Mouse (Mus musculus): ENCODE data around the gene Plcd1. TPM values are rescaled to one million over a fixed set of nuclear protein-coding genes. Genes with fewer than 3 reads are reported as not detected.
A peak's percentile ranks its signal among the peaks of the same experiment; 100 is the strongest.

The Plcd1 gene
- total RNA-seq, 4 experiments from 2014 or later, result 15.3 to 20.1 (median 17.5) TPM

DNA sequence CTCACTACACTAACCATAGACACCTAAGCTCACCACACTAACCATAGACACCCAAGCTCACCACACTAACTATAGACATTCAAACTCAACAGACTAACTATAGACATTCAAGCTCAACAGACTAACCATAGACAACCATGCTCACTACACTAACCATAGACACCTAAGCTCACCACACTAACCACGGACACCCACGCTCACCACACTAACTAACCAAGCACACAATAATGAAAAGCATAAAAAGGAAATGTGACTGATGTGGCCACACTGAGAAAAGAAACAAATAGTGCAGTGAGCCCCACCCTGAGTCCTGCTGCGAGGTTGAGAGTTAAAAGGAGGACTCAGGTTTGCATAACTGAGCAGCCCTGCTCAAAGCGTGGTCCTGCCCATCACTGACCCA is 38.0 kb downstream of the Plcd1 start:
- DNase-seq (ENCODE audit: low spot score), result no peak

DNA sequence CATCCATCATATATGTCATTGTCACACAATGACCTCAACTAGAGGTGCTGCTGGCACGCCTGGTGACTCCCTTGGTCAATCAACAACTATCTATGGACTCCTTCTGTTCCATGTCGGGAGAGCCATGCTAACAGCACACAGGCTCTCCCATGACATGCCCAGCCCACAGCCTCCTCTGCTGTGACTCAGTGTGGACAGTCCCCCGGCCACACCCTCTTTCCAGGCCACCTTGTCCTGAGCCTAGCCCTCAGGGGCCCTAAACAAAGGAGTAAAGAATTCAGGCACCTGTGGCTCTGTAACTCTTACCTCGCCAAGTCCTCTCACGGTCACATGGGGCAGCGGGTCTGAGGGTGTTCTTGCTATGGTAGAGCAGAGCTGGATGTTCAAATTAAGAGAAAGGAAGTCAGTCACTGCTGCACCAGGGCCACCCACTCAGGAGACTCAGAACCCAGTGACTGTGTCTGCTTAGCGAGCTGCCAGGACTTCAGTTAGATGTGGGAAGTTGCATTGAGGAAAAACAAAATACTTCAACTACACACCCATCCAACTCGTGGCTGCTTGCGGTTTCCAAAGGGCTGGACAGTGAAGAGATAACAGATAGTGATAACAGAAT is 39.2 kb downstream of the Plcd1 start:
- DNase-seq (ENCODE audit: low spot score), result no peak

- DNase-seq (ENCODE audit: low spot score), result no peak
Observed at GRCm38 (mm10) chr9:119052154-119052944, 41.0 kb downstream of the Plcd1 start, which contains the start of gene Vill. Gene Vill (plus strand): TSS chr9:119052778.

DNA sequence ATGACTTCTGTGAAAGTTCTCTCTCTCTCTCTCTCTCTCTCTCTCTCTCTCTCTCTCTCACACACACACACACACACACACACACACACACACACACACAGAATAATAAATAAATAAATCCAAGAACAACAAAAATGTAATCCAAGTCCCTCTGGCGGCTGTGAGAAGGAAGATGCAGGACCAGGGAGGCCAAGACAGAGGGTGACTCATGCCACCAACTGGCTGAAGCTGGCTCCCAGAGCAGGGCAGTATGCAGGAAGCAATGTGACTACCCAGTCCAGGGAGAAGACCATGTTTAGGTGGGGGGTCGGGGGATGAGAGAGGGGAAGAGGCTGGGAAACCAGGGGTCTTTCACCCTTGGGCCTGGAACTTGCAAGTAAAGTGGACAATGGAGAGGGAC is 42.1 kb downstream of the Plcd1 start:
- DNase-seq (ENCODE audit: low spot score), result no peak

GRCm38 (mm10) chr9:119048182-119048903 is 45.0 kb downstream of the Plcd1 start:
- no peak for DNase-seq (ENCODE audit: low spot score)

DNA sequence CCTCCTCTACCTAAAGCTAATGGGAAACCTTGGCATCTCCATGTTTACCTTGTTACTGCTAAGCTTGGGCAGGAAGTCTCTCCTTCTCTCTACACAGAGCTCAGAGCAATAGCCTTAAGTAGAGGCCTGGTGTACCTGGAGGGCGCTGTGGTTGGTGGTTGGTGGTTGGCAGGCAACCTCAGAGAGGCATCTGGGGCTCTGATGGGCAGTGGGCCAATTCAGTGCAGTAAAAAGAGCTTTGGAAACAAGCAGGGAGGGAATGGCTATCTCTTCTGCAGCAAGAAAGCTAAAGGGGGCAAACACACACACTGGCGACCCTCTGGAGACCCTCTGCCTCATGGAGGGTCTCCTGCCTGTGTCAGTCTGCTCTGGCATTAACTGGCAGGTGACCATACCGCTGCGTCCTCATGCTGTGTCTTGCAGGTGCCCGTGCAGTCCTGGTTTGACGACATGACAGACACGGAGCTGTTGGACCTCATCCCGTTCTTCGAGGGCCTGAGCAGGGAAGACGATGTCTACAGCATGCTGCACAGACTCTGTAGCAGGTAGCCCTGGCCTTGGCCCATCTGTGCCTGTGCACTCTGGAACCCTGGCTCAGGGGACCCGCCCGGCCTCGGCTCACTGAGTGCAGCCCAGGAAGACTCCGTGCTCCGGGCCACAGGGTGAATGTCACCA is 53.1 kb downstream of the Plcd1 start:
- no peak for DNase-seq (ENCODE audit: low spot score)

DNA sequence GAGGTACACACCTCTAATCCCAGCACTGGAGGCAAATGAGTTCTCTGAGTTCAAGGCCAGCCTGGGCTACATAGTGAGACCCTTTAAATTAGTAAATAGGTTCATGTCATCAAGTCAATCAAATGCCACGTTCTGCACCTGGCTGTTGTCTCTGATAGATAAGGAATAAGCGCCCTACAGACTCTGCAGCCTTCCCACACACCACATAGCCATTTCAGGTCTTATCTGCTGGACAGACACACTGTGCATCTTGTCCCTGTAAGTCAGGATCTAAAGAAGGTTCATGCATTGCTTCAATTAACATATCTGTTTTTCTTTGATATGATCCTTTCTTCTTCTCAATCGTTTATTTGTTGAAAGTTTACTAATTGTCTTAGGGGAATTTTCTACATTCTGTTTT is 54.7 kb downstream of the Plcd1 start:
- DNase-seq (ENCODE audit: low spot score), result no peak

DNA sequence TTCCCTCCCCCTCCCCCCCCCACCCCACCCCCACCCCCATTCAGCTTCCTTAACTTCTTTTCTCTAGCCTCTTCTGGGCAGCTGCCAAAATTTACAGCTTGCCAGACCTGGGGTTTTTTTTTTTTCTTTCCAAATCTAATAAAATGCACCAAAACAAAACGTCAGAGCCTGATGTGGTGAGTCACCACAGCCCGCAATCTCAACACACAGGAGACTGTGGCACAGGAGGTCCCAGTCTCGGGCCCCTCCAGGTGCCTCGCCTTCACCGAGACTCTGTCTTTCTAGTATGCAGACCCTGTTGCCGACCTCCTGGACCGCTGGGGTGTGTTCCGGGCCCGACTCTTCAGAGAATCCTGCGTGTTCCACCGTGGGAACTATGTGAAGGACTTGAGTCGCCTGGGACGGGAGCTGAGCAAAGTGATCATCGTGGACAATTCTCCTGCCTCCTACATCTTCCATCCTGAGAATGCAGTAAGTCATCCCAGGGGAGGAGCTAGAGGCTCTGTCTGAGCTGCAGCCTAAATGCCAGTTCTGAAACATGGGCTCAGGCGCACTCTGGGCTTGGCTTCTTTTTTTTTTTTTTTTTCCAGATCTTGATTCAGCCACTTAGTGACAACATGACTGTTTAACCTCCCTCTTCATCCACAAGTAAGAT is 56.1 kb downstream of the Plcd1 start:
- no peak for DNase-seq (ENCODE audit: low spot score)

- peak; percentile 89 for DNase-seq (ENCODE audit: low spot score)
Observed at GRCm38 (mm10) chr9:119035836-119036235, 57.5 kb downstream of the Plcd1 start.

DNA sequence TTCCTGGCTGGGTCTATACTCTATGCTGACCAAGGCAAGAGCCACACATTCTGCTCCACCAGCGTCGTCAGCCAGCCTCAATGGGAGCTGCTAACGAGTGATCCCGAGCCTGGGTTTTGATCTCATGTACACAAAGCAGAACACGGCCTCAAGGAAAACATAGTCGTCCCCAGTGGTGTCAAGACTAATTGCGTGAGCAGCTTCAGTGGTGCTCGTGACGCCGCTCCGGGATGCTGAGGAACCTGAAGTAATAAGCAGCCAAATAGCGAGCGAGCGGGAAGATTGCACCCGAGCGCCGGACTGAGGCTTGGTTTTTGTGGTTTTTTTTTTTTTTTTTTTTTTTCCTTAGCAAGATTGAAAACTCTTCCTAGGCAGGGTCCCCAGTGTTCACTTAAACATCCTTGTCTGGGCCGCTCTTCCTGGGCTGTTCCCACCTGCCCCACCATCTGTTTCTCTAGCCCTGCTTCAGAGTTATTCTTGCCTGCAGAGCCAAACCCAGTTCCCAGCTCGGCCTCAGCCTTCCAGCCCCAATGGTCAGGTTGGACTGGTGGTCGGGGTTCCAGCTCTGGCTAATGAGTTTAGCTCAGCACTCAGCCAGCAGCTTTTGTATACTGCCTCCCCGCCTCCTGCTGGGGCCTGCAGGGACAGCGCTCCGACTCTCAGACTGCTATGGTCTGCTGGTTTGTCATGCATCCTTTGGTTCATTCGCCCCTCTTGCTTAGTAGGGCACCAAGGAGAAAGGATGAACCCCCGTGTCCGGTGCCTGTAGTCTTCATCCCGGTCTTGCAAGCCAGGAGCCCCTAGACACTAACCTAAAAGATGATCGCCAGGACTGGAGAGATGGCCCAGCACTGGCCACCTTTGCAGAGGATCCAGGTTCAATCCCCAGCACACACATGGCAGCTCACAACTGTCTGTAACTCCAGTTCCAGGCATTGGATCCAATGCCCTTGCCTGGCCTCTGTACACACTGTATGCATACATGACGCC is 58.3 kb downstream of the Plcd1 start:
- no peak for DNase-seq (ENCODE audit: low spot score)

DNA sequence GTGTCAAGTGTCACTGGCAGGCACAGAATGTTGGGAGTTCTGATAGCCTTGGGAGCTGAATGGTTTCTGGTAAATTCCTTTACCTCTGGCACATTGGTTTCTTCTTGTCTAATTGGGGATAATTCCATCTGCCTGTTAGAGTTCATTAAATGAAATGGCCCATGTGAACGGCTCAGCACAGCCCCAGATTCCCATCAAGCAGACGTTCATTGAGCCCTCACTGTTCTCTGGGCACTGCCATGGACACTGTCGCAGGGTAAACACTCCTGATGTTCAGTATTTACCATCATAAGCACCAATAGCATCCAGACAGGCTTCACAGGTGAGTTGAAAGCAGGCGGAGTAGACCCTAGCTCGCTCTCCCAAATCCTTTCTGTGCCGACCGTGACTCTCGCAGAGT is 59.2 kb downstream of the Plcd1 start:
- no peak for DNase-seq (ENCODE audit: low spot score)

DNA sequence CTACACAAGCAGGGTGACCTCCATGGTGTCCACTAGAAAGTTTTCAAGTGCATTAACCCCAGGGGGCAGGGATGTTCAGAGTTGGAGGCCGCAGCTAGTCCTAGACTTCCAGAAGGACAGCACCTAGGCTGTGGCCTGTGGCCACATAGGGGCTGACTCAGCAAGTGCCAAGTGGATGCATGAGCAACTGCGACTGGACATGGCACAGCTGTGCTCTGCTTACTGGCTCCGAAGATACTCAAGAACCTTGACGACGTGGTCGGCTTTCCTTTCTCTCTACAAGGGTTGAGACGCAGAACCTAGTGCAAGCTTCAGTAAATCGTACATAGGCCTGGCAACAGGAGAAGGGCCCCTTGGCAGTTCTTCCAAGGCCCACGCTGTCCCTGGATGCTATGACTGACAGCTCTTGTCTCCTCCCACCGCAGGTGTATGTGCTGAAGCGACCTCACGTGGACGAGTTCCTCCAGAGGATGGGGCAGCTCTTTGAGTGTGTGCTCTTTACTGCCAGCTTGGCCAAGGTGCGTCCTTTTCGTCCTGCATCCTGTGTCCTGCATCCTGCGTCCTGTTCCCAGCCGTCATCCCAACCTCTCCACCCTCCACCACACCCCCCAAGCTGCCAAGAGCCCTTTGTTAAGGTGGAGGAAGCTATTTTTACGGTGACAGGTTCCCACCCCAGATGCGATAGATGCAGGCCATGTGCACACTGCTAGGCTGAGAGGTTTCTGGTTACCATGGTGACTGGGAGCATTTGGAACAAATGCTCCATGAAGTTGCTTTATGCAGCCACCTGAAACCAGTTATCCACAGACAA is 60.0 kb downstream of the Plcd1 start:
- no peak for DNase-seq (ENCODE audit: low spot score)

DNA sequence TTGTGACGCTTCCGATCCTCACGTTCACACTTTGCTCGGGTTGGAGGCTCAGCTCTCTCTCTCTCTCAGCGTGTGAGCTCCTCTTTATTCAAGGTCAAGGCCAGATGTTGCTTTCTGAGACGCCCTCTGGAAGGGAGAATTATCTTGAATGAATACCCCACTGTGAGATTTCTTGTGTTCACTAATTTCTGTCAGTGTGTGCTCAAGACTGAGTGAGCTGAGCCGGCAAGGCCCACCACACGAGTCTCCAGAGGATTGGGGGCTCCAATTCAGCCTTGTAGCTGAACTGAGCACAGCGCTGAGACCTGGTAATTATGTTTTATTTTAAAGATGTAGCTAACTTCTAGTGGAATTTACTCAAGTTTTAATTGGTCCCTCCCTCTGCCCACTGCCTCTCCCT is 60.8 kb downstream of the Plcd1 start:
- no peak for DNase-seq (ENCODE audit: low spot score)

- DNase-seq (ENCODE audit: low spot score), result peak; percentile 84
Observed at GRCm38 (mm10) chr9:119031772-119032171, 61.5 kb downstream of the Plcd1 start.

DNA sequence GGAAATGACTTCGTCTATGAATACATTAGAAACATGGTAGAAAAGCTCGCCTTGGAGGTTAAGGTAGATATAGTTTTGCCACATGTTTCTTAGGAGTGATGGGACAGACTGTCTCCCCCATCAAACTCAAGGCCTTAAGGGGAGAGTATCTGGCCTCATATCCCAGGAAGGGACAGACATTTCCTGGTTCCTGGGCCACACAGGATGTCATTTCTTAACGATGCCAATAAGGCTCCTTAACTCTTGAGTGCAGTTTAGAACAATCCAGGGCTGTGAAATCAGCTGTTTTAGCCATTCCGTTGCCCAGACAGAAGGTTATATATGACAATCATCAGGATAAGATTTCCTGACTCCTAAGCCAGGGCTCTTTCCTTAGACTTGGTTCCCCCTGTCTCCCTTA is 62.3 kb downstream of the Plcd1 start:
- DNase-seq (ENCODE audit: low spot score), result no peak

DNA sequence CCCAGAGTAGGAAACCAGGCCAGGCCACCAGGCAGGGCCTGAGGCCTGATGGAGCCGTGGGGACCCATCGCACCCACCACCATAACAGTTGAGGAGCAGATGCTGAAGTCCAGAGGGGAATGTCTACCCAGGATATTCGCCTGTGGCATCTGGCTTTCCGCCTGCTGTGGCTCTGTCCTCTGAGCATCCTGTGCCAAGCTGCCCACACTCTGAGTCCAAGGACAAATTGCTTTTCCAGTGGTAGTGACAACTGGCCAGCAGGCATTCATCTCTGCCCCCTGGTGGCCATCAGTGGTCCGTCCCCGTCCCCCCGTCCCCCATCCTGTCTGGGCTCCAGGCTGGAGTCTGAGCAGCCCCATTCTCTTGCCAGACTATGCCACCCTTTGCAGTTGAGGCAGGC is 63.7 kb downstream of the Plcd1 start:
- DNase-seq (ENCODE audit: low spot score), result peak; percentile 56

DNA sequence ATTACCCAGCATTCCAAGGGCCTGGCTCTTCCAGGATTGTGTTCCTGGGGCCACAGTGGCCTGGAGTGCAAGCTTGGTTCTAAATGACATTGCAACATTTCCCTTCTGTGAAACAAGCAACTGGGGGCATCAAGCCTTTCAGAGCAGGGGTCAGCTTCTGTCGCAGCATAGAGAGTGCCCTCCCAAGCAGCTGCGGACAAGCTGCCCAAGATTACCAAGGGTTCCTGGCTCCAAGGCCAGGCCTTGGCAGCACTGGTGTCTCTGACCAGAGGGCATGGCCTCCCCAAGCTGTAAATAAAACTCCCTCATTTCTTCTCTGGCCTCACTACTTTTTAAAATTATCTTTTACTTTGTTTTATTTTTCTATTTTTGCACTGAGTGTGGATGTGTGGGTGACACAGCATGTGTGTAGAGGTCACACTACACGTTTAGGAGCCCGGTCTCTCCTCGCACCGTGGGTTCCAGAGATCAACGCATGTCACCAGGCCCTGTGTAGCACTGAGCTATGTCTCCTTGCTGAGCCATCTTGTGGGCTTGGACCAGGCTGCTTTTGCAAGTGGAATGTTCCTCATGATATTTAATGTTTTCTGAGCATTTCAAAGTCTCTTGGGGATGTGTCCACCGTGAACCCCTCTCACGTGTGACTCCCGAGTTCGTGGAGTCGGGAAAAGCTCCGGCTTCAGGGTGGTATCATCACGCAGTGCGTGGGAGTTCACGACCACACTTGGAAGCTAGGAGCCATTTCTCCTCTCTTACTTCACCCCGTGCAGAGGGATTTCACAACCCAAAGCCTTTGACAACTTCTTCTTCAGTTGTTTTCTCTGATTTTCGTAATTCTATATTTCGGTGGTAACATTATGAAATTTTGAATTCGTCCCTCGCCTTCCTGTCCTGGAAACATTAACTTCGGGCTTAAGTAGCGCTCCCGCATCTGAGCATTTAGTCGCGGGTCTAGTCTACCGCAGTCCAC is 64.8 kb downstream of the Plcd1 start:
- DNase-seq (ENCODE audit: low spot score), result no peak

- no peak for DNase-seq (ENCODE audit: low spot score)
Observed at GRCm38 (mm10) chr9:119027337-119027736, 66.0 kb downstream of the Plcd1 start.

All from heart, adult 8-10 months (tissue).